Mouse (Mus musculus) cerebellum, adult 11-12 months (tissue): ENCODE results near the gene Zfp385a.

Experiments
- DNase-seq: peaks from one replicate; pipeline ENCODE4 v3.0.0; 2022

Zfp385a gene

GRCm38 (mm10) chr15:103339961-103340337, at the start of gene Zfp385a:
Gene Zfp385a (minus strand): TSS chr15:103340093.
- DNase-seq = no peak

GRCm38 (mm10) chr15:103388556-103389145, 48.8 kb upstream of the Zfp385a start:
- DNase-seq = no peak

GRCm38 (mm10) chr15:103383771-103384488, 44.0 kb upstream of the Zfp385a start:
- no peak for DNase-seq

- no peak for DNase-seq
Measured at GRCm38 (mm10) chr15:103382795-103383406, 43.0 kb upstream of the Zfp385a start.

GRCm38 (mm10) chr15:103382075-103382474, 42.2 kb upstream of the Zfp385a start:
- no peak for DNase-seq

- DNase-seq = no peak
Measured at GRCm38 (mm10) chr15:103378665-103379356, 38.9 kb upstream of the Zfp385a start.

- DNase-seq = no peak
Measured at GRCm38 (mm10) chr15:103377752-103378664, 38.1 kb upstream of the Zfp385a start.

- DNase-seq = no peak
Measured at GRCm38 (mm10) chr15:103376837-103377269, 37.0 kb upstream of the Zfp385a start.

- DNase-seq = no peak
Measured at GRCm38 (mm10) chr15:103375112-103375800, 35.4 kb upstream of the Zfp385a start.

- DNase-seq = no peak
Measured at GRCm38 (mm10) chr15:103372461-103372860, 32.6 kb upstream of the Zfp385a start.

GRCm38 (mm10) chr15:103371741-103372140, 31.8 kb upstream of the Zfp385a start:
- DNase-seq = no peak

GRCm38 (mm10) chr15:103371208-103371607, 31.3 kb upstream of the Zfp385a start:
- no peak for DNase-seq

- no peak for DNase-seq
Measured at GRCm38 (mm10) chr15:103370462-103370861, 30.6 kb upstream of the Zfp385a start.

GRCm38 (mm10) chr15:103369123-103369522, 29.2 kb upstream of the Zfp385a start:
- DNase-seq = no peak

GRCm38 (mm10) chr15:103368179-103368940, 28.5 kb upstream of the Zfp385a start:
- DNase-seq = no peak

GRCm38 (mm10) chr15:103366376-103367149, 26.7 kb upstream of the Zfp385a start, which contains the start of gene Itga5:
Gene Itga5 (minus strand): TSS chr15:103366763.
- no peak for DNase-seq

GRCm38 (mm10) chr15:103365471-103366375, 25.8 kb upstream of the Zfp385a start:
- no peak for DNase-seq

GRCm38 (mm10) chr15:103364761-103365160, 24.9 kb upstream of the Zfp385a start:
- no peak for DNase-seq

- DNase-seq = no peak
Measured at GRCm38 (mm10) chr15:103363809-103364208, 23.9 kb upstream of the Zfp385a start.
